Mouse (Mus musculus): ENCODE measurements around the gene Calr.
"Not testable (repeated sequence)": the region's sequence is repeated elsewhere in the genome, so short reads cannot be mapped to it uniquely, and the experiment has no call there.

Calr gene

DNA sequence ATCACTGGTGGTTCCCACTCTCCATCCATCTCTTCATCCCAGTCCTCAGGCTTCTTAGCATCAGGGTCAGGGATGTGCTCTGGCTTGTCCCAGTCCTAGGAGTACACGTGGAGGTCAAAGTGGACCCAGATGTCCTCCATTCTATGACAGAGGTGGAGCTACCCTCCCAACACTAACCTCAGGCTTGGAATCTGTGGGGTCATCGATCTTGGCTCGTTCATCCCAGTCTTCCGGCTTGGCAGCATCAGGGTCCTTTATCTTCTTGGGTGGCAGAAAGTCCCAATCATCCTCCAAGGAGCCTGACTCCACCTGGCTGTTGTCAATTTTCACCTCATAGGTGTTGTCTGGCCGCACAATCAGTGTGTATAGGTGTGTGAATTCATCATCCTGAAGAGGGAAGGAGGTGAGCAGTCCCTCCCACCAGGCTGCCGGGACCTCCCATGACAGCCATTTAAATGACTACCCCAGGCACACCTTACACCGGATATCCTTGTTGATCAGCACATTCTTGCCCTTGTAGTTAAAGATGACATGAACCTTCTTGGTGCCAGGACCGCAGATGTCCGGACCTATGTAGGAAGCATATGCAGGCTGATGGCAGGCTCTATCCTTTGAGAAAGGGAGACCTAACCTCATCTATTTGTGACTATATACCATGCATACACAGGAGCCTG lies 2.2 kb downstream of the Calr start:
- DNase-seq (ENCODE audit: low spot score in 2 of 2), result no peak

DNA sequence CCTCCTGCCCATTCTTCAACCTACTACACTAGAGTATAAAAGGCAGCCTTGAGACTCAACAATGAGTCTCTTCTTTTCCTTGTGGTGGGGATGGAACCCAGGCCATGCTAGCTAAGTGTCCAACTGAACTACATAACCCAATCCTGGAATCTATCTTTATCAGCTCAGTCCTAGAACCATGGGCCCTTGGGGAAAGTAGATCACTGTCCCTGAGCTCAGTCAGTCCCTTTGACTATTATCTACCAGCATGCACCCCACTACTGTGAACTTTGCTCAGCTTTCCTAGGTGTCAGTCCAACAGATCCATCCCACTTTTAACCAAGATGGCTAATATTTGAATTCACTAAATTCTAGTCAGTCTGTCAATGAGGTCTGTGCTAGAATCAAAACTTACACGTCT lies 5.2 kb downstream of the Calr start:
- DNase-seq (ENCODE audit: low spot score in 2 of 2), result no peak

DNA sequence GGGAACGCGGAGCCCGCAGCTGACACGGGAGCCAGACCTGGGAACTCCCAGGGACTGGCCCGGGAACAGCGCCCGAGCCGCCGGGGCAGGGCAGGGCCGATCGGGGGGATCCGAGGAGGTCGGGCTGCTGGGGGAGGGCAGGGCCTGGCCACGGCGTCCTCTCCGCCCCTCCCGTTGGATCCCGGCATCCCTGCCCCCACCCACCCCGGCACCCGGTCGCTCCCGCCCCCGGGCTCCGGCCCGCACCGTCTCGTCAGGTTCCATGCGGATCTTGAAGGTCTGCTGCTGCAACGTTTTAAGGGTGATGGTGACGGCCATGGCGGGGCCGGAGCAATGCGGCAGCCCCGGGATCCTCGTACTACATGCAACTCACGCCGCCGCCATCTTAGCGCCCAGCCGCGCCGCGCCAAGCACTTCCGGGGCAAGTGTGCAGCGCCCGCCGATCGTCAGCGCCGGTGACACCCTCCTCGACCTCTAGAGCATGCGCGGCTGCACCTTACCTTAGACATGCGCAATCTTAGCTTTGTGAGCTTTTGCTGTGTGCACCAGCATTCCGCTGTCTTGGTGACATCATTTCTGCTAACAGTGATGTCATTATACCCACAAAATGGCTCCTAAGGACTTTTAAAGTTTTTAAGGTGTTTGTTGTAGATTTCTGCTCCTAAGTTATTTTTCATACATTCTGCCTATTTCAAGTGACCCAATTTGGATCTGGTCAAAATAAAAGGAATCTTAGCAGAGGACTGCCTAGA lies 6.3 kb downstream of the Calr start, which contains the start of gene Rad23a:
Rad23a (minus strand) TSS at position 418 of the 752 bp plus-strand sequence.
- peak; percentile 86 to 94 for DNase-seq (ENCODE audit: low spot score in 2 of 2)

DNA sequence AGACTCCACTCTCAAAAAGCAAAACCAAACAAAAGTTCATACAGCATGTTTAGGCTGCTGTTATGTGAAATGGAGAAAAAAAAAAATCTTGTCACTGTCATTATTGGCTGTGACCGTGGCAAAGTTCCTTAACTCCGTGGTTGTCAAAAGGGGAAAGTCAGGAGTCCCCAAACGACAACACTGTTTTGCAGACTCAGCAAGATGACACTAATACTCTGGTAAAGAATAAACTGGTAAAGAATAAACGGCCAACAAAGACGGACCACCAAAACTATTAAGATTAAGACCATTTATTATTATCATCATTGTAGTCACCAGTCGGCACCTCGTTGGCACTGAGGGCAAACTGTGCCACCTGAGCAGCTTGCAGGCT lies 6.9 kb downstream of the Calr start:
- DNase-seq (ENCODE audit: low spot score in 2 of 2), result no peak

DNA sequence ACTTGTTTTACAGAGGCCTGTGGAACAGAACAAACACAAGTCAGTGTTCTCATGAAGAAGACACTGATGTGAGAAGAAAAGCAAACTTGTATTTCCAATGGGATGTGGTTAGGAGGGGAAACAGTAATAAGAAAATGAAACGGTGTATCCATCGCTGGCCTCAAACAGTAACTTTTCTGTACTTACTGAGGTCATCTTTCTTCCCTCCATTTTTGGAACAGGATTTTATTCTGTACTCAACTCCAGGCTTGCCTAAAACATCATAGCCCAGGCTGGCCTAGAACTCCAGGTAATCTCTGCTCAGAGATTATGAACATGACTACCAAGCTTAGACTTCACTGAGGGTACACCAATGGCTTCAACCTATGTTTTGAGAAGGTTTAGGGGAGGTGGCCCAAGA lies 7.3 kb downstream of the Calr start:
- DNase-seq (ENCODE audit: low spot score in 2 of 2), result peak in 1 of 2 experiments; percentile 33

DNA sequence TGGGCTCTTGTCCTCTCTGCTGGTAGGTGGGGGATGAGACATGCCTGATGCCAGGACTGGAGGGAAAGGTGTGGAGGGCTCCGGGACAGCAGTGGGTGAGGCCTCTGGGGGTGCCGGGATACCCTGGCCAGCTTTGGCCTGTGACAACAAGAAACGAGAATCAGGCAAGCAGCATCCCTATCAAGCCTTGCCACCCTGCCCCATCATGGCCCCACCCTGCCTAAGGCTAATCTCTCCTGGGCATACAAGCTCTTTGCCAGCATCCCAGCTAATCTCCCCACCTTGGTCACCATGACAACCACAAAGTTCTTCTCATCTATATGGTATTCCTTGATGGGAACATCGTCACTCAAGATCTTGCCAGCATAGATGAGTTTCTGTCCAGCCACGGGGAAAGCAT lies 8.2 kb downstream of the Calr start:
- peak in 1 of 2 experiments; percentile 87 for DNase-seq (ENCODE audit: low spot score in 2 of 2)

DNA sequence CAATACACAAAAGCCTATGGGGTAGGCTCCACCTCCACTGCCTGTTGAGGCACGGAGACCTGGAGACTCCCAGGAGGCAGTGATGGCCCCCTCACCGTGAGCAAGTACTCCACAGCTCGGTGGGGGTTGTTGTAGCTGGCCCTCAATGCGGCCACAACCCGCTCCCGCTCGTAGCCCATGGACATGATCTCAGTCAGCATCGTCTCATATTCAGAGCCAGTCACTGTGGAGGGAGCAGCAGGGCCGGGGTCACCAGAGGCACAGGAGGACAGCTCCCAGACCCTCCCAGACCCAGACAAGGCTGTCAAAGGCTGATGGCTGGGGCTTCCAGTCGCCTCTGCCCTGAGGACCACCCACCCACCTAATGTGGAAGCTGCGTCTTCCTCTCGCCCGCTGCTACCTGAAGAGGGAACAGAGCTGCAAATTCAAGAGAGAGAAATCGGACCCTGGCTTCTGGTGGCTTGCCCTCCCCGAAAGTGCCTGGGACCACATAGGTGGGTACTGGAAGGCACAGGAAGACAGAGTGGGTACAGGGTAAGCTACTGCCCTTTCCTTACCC lies 8.7 kb downstream of the Calr start:
- DNase-seq (ENCODE audit: low spot score in 2 of 2), result peak; percentile 48 to 80

DNA sequence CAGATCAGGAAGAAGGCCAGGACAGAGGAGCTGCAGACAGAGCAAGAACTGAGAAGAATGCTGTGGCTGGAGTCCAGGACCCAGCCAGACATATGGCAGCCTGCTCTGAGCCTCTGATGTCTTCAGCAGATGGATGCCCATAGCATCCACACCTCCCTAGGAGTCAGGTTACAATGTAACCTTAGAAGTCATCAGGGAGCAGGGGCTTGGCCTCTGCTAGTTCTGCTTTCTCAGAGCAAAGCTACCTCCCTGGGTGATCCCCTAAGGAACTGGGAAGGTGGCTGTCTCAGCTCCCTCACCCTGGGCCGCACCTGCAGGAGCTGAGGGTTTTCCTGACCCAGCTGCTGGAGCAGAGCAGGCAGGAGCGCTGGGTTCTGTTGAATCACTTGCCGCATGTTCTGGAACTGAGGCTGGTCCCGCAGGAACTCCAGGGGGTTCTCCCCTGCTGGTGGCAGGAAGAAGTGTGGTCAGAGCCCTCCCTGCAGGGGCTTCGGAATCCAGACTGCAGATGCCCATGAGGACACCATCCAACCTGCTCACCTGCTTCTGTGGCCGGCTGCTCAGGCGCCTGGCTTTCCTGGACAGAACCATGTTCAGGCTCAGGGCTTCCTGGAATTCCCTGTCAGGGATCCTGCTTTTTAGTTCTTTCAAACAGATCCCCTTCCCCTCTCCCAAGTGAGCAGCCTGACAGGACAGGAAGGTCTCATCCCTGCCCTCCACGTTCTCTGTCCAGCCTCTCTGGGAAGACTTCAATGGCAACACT lies 9.4 kb downstream of the Calr start:
- peak; percentile 45 to 64 for DNase-seq (ENCODE audit: low spot score in 2 of 2)

DNA sequence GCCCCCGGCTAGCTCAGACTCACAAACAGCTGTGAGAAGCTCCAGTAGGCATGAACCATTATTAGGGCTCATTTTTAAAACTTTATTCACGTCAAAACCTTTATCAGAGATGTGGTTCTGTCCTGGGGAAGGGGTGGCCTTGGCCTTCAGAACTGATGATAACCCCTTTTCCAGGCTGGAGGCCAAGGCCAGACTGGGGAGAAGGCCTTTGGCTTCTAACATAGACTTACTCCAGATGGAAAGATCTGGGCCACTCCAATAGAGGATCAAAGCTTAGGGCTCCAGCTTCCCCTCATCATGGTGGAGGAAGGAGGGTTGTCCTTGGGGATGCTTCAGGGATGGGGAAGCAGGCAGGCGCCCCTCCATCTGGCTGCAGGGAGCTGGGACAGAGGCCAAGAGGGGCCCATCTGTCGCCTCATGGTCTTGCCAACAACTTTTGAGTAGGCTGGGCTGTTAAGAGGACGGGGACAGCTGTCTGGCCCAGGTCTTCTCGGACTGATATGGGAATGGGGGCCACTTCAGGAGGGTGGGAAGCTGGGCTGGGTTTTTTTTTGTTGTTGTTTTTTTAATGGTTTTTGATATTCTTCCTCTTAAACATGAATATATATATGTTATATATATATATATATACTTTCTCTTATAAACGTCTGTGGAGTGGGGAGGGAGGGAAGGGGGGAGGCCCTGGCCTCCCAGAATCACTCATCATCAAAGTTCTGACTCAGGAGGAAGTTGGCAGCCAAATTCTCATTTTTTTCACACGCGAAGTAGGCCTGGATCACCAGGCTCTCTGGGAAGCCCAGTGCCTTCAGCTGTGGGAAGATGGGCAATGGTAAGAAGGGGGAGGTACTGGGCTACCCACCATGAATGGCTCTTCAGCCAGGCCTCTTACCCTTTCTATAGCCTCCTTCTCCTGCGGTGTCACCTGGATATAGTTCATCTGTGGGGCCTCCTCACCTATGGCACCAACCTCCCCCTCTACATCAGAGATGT lies 11.6 kb downstream of the Calr start:
- DNase-seq (ENCODE audit: low spot score in 2 of 2), result peak in 1 of 2 experiments; percentile 32

DNA sequence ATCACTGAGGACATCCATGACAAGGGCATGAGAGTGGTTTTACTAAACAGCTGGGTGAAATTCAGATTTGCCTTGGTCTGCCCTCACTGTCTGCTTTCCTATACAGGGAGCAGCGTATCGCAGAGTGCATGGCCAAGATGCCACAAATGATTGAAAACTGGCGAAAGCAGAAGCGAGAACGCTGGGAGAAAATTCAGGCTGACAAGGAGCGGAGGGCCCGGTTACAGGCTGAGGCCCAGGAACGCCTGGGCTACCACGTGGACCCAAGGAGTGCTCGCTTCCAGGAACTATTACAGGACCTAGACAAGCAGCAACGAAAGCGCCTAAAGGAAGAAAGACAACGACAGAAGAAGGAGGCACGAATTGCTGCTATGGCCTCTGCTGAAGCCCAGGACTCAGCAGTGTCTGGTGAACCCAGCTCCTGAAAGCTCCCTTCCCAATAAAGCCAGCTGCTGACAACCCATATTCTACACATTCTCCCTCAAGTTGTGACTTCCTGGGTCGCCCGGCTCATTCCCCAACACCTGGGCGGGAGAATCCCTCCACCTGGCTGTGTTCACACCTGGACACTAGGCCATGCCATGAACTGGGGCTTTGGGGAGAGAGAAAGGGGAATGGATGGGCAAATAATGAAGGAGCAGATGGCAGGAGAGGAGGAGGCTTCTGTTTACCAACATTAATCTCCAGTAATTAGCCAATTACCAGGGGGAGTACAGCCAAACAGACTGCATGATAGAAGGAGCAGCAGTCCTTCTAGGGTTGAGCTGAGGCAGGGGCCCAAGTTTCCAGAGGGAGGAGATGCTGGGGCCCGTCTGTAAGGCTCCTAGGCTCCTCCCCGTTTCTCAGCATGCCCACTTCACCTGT lies 12.5 kb downstream of the Calr start:
- no peak for DNase-seq (ENCODE audit: low spot score in 2 of 2)

DNA sequence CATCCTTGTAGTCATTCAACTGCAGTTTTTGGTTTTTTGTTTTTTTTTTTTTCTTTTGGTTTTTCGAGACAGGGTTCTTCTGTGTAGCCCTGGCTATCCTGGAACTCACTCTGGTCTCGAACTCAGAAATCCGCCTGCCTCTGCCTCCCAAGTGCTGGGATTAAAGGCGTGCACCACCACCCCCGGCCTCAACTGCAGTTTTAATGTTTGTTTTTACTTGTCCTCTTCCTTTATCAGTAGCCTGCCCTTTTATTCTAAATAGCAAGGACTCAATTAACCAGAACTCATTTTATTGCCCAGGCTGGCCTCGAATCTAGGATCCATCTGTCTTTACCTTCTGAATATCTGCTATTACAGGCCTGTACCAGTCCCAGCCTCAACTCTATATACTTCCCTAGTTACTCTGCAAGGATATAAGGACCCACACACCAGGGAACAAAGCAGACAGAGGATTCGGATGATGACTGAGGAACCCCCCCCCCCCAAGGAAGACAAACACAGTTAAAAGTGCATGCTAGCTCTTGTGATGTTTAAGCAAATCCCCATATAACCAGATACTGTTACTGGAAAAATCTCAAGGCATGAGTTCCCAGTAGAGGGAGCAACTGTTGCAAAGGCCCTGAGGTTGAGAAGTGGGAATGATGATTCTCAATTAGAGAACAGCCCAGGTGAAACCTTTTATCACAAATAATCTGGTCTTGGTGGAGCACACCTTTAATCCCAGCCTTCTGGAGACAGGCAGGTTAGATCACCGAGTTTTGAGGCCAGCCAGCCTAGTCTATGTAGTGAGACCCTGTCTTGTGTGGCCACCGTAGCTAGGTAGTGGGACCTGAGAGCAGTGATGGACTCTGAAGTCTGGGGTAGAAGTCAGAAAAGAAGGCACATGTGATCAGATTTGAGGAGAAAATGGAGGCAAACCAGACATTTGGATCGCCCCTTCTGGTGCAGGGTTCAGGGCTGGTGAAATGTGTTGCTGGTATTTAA lies 13.7 kb downstream of the Calr start:
- peak in 1 of 2 experiments; percentile 38 for DNase-seq (ENCODE audit: low spot score in 2 of 2)

DNA sequence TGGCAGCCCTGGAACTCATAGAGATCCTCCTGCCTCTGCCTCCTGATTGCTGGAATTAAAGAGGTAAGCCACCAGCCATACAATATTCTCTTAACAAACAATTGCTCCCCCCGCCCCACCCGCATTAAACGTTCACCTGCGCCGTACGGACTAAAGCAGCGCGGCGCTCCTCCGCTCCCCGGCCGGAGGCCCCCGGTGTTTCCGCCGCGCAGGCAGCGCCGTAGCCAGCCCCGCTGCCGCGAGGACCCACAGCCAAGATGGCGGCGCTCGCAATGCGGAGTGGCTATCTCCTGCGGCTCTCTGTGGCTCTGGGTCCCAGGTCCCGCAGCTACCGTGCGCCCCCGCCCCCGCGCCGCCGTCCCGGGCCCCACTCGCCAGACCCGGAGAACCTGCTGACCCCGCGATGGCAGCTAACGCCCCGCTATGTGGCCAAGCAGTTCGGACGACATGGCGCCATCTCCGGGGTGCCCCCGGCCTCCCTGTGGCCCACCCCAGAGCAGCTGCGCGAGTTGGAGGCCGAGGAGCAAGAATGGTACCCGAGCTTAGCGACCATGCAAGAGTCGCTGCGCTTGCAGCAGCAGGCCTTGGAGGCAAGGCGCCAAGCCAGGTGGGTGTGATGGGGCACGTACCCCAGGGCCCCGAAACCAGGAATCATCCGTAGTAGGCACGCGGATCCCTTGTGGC lies 14.6 kb downstream of the Calr start:
- DNase-seq (ENCODE audit: low spot score in 2 of 2), result peak; percentile 93

DNA sequence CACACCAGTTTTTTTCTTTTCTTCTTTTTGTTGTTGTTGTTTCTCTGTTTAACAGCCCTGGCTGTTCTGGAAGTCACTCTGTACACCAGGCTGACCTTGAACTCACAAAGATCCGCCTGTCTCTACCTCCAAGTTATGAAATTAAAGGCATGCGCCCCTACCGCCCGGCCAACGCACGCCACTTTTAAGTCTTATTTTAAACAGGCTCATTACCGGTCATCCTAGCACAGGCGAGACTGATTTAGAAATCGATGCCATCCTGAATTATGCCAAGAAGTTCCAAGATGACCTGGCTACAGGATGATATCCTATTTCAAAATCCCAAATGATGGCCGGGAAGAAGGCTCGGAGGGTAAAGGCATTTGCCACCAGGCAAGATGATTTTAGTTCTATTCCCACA lies 15.2 kb downstream of the Calr start, which contains the start of gene Gadd45gip1:
Gadd45gip1 (plus strand) TSS at position 33 of the 400 bp plus-strand sequence.
- peak; percentile 68 to 83 for DNase-seq (ENCODE audit: low spot score in 2 of 2)

DNA sequence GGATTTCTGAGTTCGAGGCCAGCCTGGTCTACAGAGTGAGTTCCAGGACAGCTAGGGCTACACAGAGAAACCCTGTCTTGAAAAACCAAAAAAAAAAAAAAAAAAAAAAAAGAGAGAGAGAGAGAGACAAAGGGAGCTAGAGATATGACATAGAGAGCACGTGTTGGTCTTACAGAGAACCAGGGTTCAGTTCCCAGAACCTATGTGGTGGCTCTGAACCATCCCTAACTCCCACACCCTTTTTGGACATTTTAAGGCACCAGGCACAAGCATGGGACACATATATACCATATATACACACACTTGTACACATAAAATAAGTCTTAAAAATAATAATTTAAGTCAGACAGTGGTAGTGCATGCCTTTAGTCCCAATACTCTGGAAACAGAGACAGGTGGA lies 20.2 kb downstream of the Calr start:
- not testable (repeated sequence) for DNase-seq (ENCODE audit: low spot score in 2 of 2)

DNA sequence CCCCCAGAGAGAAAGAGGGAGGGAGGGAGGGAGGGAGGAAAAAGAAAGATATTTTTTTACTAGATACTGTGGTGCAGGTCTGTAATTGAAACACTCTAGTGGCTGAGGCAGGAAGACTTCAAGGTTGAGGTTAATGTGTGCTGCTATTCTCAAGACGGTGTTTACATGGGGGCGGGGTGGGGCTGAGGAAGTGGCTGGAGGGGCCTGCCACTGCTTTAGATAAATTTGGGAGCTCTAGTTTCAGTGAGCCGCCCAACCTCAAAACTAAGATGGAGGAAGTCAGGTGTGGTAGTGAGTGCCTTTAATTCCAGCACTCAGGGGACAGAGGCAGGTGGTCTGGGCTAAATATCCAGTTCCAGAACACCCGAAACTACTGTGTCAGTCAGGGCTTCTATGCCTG lies 21.1 kb downstream of the Calr start:
- DNase-seq (ENCODE audit: low spot score in 2 of 2), result peak in 1 of 2 experiments; percentile 56

DNA sequence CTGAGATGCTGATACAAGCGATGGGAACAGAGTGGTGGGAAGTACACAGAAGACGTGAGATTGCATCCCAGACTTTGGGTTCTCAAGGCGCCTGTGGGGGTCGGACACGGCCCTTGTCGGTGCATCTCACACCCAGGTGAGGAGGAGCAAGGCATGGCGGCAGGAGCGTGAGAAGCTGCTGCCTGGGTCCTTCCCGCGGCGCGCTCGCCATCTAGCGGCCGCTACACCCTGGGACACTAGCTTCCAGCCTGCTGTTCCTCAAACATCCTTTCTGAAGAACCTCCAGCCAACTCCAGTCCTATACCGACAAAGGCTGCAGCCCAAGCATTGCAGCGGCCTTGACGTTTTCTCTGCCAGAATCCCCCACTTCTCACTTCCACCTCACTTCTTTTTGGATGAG lies 23.1 kb downstream of the Calr start:
- peak; percentile 51 to 78 for DNase-seq (ENCODE audit: low spot score in 2 of 2)

DNA sequence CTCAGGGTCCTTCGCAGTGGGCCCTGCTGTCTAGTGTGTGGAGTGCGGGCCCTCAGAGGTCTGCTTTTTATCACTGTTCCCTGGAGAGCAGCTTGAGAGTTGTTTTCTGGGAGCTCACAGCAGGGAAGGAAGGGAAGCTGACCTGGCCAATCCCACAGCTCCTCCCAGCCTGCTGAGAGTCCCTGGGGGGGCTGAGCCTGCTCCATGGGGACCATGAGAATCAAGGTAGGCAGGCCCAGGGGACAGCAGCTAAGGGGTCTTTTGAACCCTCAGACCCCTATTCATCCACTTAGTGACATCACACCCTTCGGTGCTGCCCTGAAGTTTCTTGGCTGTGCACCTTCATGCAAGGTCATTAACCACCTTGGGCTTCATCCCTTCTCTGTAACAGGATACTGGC lies 24.0 kb downstream of the Calr start, which contains the start of gene Dand5:
Dand5 (minus strand) TSS at position 101 of the 400 bp plus-strand sequence.
- DNase-seq (ENCODE audit: low spot score in 2 of 2), result no peak

DNA sequence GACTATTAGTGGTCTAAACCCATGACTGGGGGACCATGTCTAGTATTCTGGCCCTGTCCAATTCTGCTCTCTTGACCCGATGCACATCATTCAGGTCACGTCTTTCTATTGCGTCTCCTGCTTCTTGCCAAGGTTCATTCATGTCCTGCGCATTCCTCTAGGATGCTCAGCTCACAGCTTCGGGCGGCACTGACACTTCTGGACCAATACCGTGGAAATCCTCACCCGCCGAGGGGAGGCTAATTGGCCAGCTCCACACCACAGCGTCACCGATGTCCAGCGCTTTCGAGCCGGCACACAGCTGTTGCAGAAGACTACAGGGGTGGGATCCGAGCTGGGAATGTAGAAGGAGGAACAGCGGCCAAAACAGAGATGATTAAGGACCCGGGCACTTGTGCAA lies 30.6 kb downstream of the Calr start:
- no peak for DNase-seq (ENCODE audit: low spot score in 2 of 2)
